Mouse (Mus musculus) lung, embryonic 15.5 days (tissue): ENCODE measurements around the gene Gm49601. TPM values are rescaled to one million over a fixed set of nuclear protein-coding genes. Genes with fewer than 3 reads are reported as not detected.
A peak's percentile ranks its signal among the peaks of the same experiment; 100 is the strongest.

ENCODE experiments used
- ATAC-seq: fragments of 200-750 bp; cut with Nextera tagmentation; 2 replicates; pipeline ENCODE4 v1.8.0; 2017; ENCODE audit warnings: moderate number of reproducible peaks, borderline replicate concordance; ENCODE audit not compliant: low FRiP score, low TSS enrichment; ENCODE audit errors: extremely low read depth
- H3K27ac ChIP-seq: fragments of 300-500 bp; sonication (generic); 2 replicates; pipeline ENCODE4 v1.5.1; 2015; ENCODE audit warnings: moderate library complexity, mild to moderate bottlenecking, inconsistent platforms
- H3K27me3 ChIP-seq: fragments of 300-500 bp; sonication (generic); 2 replicates; pipeline ENCODE4 v1.6.1; 2015; ENCODE audit warnings: inconsistent platforms
- H3K36me3 ChIP-seq: fragments of 300-500 bp; sonication (generic); 2 replicates; pipeline ENCODE4 v1.6.1; 2015; ENCODE audit warnings: inconsistent platforms
- H3K4me1 ChIP-seq: fragments of 300-500 bp; sonication (generic); 2 replicates; pipeline ENCODE4 v1.6.1; 2015; ENCODE audit warnings: inconsistent platforms
- H3K4me2 ChIP-seq: fragments of 300-500 bp; sonication (generic); 2 replicates; pipeline ENCODE4 v1.6.1; 2015; ENCODE audit warnings: inconsistent platforms, mild to moderate bottlenecking, moderate library complexity
- H3K4me3 ChIP-seq: fragments of 300-500 bp; sonication (generic); 2 replicates; pipeline ENCODE4 v1.5.1; 2015; ENCODE audit warnings: mild to moderate bottlenecking, inconsistent platforms
- H3K9ac ChIP-seq: fragments of 300-500 bp; sonication (generic); 2 replicates; pipeline ENCODE4 v1.6.1; 2015; ENCODE audit warnings: inconsistent platforms
- H3K9me3 ChIP-seq: fragments of 300-500 bp; sonication (generic); 2 replicates; pipeline ENCODE4 v1.6.1; 2016; ENCODE audit warnings: inconsistent platforms
- WGBS: fragments of 180-500 bp; shearing (Covaris S2); methylation state at CpG from one replicate; pipeline ENCODE4 v1.1.7; 2015; 5-methylcytosine and 5-hydroxymethylcytosine counted together
- polyA plus RNA-seq: library from polyadenylated mRNA; unstranded; fragments of >200 nt; fragmentation: Nextera tagmentation; extraction: Ambion mirVana; gene quantifications from 2 replicates; pipeline ENCODE4 v1.2.1, GENCODE M21; 2015

The Gm49601 gene
- polyA plus RNA-seq, 1 experiment from 2014 or later = 4.0 TPM

GRCm38 (mm10) chr16:18596255-18596654 is 30.0 kb downstream of the Gm49601 start:
- H3K27ac ChIP-seq = no peak overlapping the region
- H3K9ac ChIP-seq = no peak overlapping the region
- peaks cover 25% of the 10 kb centered on the region for H3K27me3 ChIP-seq

DNA sequence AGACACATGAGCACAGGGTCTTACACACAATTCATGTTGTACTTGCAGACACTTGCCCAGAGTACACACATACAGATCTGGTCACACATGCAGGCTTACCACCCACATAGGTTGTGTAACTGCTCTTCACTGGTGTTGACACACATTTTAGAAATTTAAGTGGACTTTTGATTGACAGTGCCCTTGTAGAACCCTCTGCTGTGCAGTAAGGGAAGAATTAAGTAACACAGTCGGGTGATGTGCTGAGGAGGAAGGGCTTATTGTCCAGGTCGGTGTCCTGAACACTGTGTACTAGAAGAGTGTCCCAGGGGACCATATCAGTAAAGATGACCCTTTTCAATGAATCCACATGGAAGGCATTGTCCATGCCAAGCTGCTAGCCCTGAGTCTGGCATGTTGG is 32.3 kb downstream of the Gm49601 start:
- Histone ChIP-seq H3K9me3 (no peaks in the 10 kb centered on the region), H3K9ac (no peak overlapping the region), H3K4me2 (no peak overlapping the region), H3K4me1 (peaks cover 22% of the 10 kb centered on the region), H3K27me3 (peaks cover 48% of the 10 kb centered on the region), H3K4me3 (no peak overlapping the region), H3K36me3 (no peaks in the 10 kb centered on the region), H3K27ac (no peak overlapping the region)
- no peak for ATAC-seq
- WGBS = 68% methylated on average over 2 of the region's 2 CpGs

More at GRCm38 (mm10) chr16:18596255-18596654, 30.0 kb downstream of the Gm49601 start:
- H3K4me1 ChIP-seq = peaks cover 9% of the 10 kb centered on the region
- no peaks in the 10 kb centered on the region for H3K9me3 ChIP-seq
- H3K36me3 ChIP-seq = no peaks in the 10 kb centered on the region
- ATAC-seq = no peak
- WGBS = 54% methylated on average over 5 of the region's 5 CpGs
- H3K4me3 ChIP-seq = no peak overlapping the region
- no peak overlapping the region for H3K4me2 ChIP-seq

DNA sequence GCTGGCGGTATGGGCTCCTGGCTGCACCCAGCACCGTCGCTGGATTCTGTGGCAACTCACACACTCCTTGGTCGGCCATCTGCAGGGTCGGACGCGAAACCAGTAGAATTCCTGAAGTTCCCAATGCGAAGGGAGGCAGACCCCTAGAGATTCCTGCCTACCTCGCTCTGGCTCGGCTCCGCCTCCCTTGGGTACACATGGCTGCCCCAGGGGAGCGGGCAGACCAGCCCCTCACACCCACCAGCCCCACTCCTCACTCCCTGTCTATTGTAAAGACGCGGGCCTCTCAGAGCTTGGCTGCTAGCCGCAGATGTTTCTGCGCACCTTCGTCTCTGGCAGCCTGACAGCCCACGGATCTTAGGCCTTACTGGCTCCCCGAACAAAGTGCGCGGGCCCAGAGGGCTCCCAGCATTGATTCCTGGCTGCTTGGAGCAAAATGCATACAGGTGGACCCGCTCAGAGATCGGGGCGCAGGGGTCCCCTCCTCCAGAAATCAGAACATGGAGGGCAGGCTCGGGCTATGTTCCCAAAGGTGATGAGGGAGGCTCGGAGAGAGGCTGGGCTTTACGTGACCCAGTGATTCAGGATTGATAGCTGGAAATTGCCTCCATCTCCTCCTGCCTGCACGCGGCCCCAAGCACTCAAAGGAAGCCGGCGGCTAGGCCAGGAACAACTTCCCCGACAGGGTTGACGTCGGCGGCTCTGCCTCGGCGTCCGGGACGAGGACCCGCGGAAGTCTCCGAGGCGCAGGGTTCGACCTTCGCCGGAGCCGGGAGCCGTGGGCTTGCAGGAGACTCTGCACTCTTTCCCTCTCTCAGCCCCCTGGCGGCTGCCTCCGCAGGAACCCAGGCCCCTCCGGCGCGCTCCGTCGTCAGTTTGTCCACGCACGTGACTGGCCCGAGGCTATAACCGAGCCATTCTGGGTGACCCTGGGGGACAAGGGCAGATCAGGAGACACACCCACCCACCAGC is 34.9 kb downstream of the Gm49601 start:
- 4% methylated on average over 59 of the region's 59 CpGs for WGBS
- Histone ChIP-seq H3K4me1 (peaks cover 39% of the 10 kb centered on the region), H3K36me3 (no peaks in the 10 kb centered on the region), H3K27ac (peak overlapping the region; percentile 53), H3K4me3 (peak overlapping the region; percentile 41), H3K27me3 (peaks cover 74% of the 10 kb centered on the region), H3K9ac (peak overlapping the region; percentile 22; the same call in 1 of the 2 replicates), H3K4me2 (peak overlapping the region; percentile 88), H3K9me3 (no peaks in the 10 kb centered on the region)
- ATAC-seq = peak; percentile 24; the same call in 1 of the 2 replicates

DNA sequence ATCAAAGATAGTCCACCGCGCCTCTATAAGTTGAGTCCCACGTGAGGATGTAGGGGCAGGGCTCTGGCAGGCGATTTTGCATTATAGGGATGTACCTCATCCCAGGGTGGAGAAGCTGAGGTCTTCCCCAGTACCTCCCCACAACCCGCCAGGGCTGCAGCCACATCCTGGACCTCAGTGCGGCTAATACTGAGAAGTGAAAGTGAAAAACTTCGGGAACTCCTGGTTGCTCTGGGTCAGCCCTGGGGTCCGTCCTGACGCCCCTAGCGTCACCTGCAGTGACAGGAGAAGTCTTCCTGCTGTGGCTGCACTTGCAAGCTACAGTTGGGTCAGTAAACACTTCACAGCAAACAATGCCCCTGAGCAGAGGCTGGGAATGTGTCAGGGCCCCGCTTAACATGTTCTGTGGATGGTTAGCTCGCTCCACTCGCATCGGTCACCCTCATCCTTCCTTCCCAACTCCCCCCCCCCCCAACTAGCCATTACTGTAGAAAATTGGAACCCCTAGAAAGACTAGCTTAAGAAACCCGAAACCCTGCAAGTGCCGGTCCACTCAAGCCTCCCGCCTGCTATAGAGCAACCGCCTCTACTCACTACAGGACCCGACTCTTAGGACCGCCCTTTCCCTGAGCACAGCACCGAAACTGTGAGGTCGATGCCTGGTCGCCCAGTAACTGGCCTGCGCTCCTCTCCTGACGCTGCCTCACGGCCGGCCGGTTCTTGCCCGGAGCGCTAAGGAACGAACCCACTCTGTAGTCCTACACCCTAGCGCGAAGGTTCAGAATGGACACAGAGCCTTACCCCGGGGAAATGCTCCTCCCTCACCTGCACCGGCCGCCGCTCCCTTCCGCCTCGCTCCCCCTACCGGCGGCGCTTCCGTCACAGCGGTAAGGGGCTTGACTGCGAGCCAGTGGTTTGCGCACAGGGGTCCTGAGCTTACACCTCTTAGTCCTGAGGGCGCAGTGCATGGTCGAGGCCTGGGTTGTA is 36.1 kb downstream of the Gm49601 start, which contains the start of gene Tbx1:
Gene Tbx1, minus strand, starts transcription at position 868 of the 987 bp plus-strand sequence.
- H3K9ac ChIP-seq = peak within 1 kb of the TSS; percentile 32
- peaks cover 41% of the 10 kb centered on the region for H3K4me1 ChIP-seq
- ATAC-seq = no peak

GRCm38 (mm10) chr16:18589080-18589621 is 37.1 kb downstream of the Gm49601 start:
- H3K9ac ChIP-seq = no peak overlapping the region
- peak overlapping the region; percentile 88; the same call in 1 of the 2 replicates for H3K4me2 ChIP-seq
- H3K27ac ChIP-seq = peak overlapping the region; percentile 62; the same call in 1 of the 2 replicates
- H3K27me3 ChIP-seq = peaks cover 91% of the 10 kb centered on the region
- no peak for ATAC-seq
- H3K4me3 ChIP-seq = peak overlapping the region; percentile 50; the same call in 1 of the 2 replicates
- H3K36me3 ChIP-seq = no peaks in the 10 kb centered on the region
- 41% methylated on average over 9 of the region's 9 CpGs for WGBS
- peaks cover 41% of the 10 kb centered on the region for H3K4me1 ChIP-seq
- H3K9me3 ChIP-seq = no peaks in the 10 kb centered on the region

More for the DNA sequence above, 36.1 kb downstream of the Gm49601 start, which contains the start of gene Tbx1:
- WGBS = 5% methylated on average over 48 of the region's 48 CpGs
- H3K27ac ChIP-seq = peak within 1 kb of the TSS; percentile 53
- peaks cover 85% of the 10 kb centered on the region for H3K27me3 ChIP-seq
- no peaks in the 10 kb centered on the region for H3K9me3 ChIP-seq
- H3K4me2 ChIP-seq = peak within 1 kb of the TSS; percentile 88
- H3K36me3 ChIP-seq = no peaks in the 10 kb centered on the region
- peak within 1 kb of the TSS; percentile 41 for H3K4me3 ChIP-seq

- WGBS = 12% methylated on average over 31 of the region's 31 CpGs
- Histone ChIP-seq H3K9me3 (no peaks in the 10 kb centered on the region), H3K36me3 (no peaks in the 10 kb centered on the region), H3K4me1 (peaks cover 41% of the 10 kb centered on the region), H3K9ac (peak overlapping the region; percentile 21; the same call in 1 of the 2 replicates), H3K4me2 (peak overlapping the region; percentile 88), H3K27ac (peak overlapping the region; percentile 62), H3K4me3 (peak overlapping the region; percentile 50), H3K27me3 (peaks cover 96% of the 10 kb centered on the region)
- peak; percentile 29; the same call in 1 of the 2 replicates for ATAC-seq
Measured at GRCm38 (mm10) chr16:18588738-18589055, 37.5 kb downstream of the Gm49601 start.

- H3K36me3 ChIP-seq = no peaks in the 10 kb centered on the region
- peak; percentile 44; the same call in 1 of the 2 replicates for ATAC-seq
- peak overlapping the region; percentile 40 for H3K9ac ChIP-seq
- 4% methylated on average over 57 of the region's 57 CpGs for WGBS
- no peaks in the 10 kb centered on the region for H3K9me3 ChIP-seq
- peak overlapping the region; percentile 62 for H3K27ac ChIP-seq
- H3K4me3 ChIP-seq = peak overlapping the region; percentile 50
- peak overlapping the region; percentile 88 for H3K4me2 ChIP-seq
- peaks cover 41% of the 10 kb centered on the region for H3K4me1 ChIP-seq
- H3K27me3 ChIP-seq = peaks cover 97% of the 10 kb centered on the region
Measured at GRCm38 (mm10) chr16:18587847-18588737, 38.1 kb downstream of the Gm49601 start.

- no peaks in the 10 kb centered on the region for H3K9me3 ChIP-seq
- peaks cover 100% of the 10 kb centered on the region for H3K27me3 ChIP-seq
- H3K4me3 ChIP-seq = peak overlapping the region; percentile 50
- peak overlapping the region; percentile 88 for H3K4me2 ChIP-seq
- H3K4me1 ChIP-seq = peaks cover 49% of the 10 kb centered on the region
- peak overlapping the region; percentile 58; the same call in 1 of the 2 replicates for H3K27ac ChIP-seq
- peak overlapping the region; percentile 46 for H3K9ac ChIP-seq
- H3K36me3 ChIP-seq = no peaks in the 10 kb centered on the region
- ATAC-seq = no peak
- 4% methylated on average over 18 of the region's 62 CpGs for WGBS
Measured at GRCm38 (mm10) chr16:18586906-18587546, 39.2 kb downstream of the Gm49601 start.

DNA sequence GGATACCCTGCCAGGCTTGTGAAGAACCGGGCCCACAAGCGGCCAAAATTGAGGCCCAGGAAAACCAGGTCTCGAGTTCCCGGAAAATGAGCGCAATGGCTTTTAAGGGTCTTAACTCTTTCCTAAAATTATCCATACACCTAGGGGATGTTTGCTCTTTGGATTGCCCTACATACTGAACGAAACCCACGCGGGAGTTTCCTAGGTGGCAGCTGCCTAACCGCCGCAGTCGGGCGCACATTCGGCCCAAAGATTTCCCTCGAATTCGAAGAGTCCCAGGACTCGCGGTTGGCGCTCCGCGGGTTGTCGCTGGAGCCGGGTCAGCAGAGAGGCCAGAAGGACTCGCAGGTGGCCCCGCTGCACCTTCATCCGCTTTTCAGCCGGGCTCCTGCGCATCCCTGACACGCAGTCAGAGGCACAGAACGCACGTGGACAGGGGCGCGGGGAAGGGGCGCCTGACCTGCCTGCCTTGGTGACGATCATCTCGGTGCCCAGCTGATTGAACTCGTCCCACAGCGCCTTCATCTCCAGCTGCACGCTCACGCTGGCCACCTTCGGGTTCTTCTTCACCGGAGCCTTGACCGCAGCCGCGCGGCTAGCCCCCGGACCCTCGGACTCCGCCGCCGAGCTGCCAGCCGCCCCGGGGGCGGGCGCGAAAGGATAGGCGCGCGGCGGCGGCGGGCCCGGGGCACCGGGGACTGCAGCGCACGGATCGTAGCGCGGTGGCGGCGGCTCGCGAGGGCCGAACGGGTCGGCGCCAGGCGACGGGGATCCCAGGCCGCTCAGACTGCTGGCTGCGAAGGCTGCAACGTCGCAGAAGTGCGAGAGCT is 39.9 kb downstream of the Gm49601 start:
- peak overlapping the region; percentile 50 for H3K4me3 ChIP-seq
- no peak for ATAC-seq
- peaks cover 100% of the 10 kb centered on the region for H3K27me3 ChIP-seq
- 4% methylated on average over 83 of the region's 83 CpGs for WGBS
- no peaks in the 10 kb centered on the region for H3K9me3 ChIP-seq
- peaks cover 49% of the 10 kb centered on the region for H3K4me1 ChIP-seq
- H3K9ac ChIP-seq = peak overlapping the region; percentile 46
- peak overlapping the region; percentile 58; the same call in 1 of the 2 replicates for H3K27ac ChIP-seq
- H3K36me3 ChIP-seq = no peaks in the 10 kb centered on the region
- peak overlapping the region; percentile 88 for H3K4me2 ChIP-seq
